ENCODE assay signal across 17 mouse cellular contexts in the genomic region with DNA sequence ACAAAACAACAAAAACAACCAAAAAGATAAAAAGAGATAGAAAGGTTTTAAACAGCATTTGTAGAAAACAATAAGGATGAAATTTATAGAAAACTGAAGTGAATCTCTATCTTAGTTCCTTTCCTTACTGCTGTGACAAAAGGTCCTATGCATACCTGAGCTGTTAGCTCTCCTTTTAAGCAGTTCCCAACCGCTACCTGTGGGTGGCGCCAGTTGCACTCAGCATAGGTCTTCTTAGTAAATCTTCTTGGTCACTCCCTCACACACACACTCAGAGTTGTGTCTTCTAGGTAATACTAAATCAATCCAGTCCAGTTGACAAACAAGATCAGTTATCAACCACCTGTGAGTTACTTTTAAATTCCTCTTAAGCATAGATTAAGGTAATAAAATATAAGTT.
DNase-seq lines count a peak whose midpoint lies in the region; ATAC-seq and TF ChIP-seq lines count a peak whose summit lies in the region.
"Had no signal": no experiment of that assay in that cellular context is flagged by ENCODE, and none has a peak within 500 bp of the region (broad histone marks: within the 10 kb centered on the region; RNA-seq: fewer than 3 reads in every experiment).

No protein-coding gene starts in this region.

- no peaks in the 10 kb centered on the region for H3K4me1 ChIP-seq in liver, adult 2 months (ENCODE audit: control insufficient read depth, insufficient read depth, low read length)
- no peaks in the 10 kb centered on the region for H3K4me1 ChIP-seq in liver, embryonic 11.5 days (replicated peaks; ENCODE audit: control insufficient read depth, insufficient read depth, low read length)
- H3K4me1 ChIP-seq in ES-Bruce4 (ENCODE audit: control insufficient read depth, insufficient read depth, low read length): no peaks in the 10 kb centered on the region
- no peaks in the 10 kb centered on the region for H3K4me1 ChIP-seq in cortical plate, adult 2 months (ENCODE audit: control insufficient read depth, insufficient read depth, low read length)
- H3K4me1 ChIP-seq: embryonic facial prominence, embryonic 13.5 days; forebrain, embryonic 10.5 days; heart, embryonic 15.5 days; megakaryocyte, embryonic 14.5 days had no signal

- H3K79me2 ChIP-seq in liver, adult 2 months (ENCODE audit: control insufficient read depth, insufficient read depth, low read length): no peaks in the 10 kb centered on the region

- no peak overlapping the region for H3K4me3 ChIP-seq in liver, adult 2 months (ENCODE audit: insufficient read depth, low read depth, low read length)
- H3K4me3 ChIP-seq in liver, embryonic 11.5 days (ENCODE audit: low read depth, low read length): no peak overlapping the region
- H3K4me3 ChIP-seq in ES-Bruce4 (ENCODE audit: low read depth, low read length): no peak overlapping the region
- H3K4me3 ChIP-seq in cortical plate, adult 2 months (ENCODE audit: insufficient read depth, low read length): no peak overlapping the region
- H3K4me3 ChIP-seq: embryonic facial prominence, embryonic 13.5 days; forebrain, embryonic 10.5 days; heart, embryonic 15.5 days; megakaryocyte, embryonic 14.5 days had no signal

- TF ChIP-seq CTCF in liver, adult 2 months (IDR thresholded peaks at IDR 0.05; ENCODE audit: low read depth, low read length): peak; percentile 55; the same call in 1 of the 2 replicates
- TF ChIP-seq CTCF in ES-Bruce4 (IDR thresholded peaks at IDR 0.05; ENCODE audit: low read depth, low read length): peak; percentile 44
- 0 out of 2 replicates have a peak, but pooled peaks have one; percentile 20 for TF ChIP-seq CTCF in cortical plate, adult 2 months (IDR thresholded peaks at IDR 0.05; ENCODE audit: extremely low read depth, insufficient read depth, low read length)

- no peak overlapping the region for H3K9ac ChIP-seq in liver, adult 2 months (ENCODE audit: low read depth, low read length)
- no peak overlapping the region for H3K9ac ChIP-seq in liver, embryonic 11.5 days (ENCODE audit: low read depth, low read length)
- no peak overlapping the region for H3K9ac ChIP-seq in ES-Bruce4 (ENCODE audit: low read depth, poor library complexity, severe bottlenecking)
- H3K9ac ChIP-seq: embryonic facial prominence, embryonic 13.5 days; heart, embryonic 15.5 days; hindbrain, embryonic 14.5 days had no signal

- no peak for TF ChIP-seq POLR2A in liver, adult 2 months (IDR thresholded peaks at IDR 0.05; ENCODE audit: extremely low read depth, insufficient read depth, low read length)
- no peak for TF ChIP-seq POLR2A in ES-Bruce4 (IDR thresholded peaks at IDR 0.05; ENCODE audit: insufficient read depth, low read length)
- TF ChIP-seq POLR2A in cortical plate, adult 2 months (IDR thresholded peaks at IDR 0.05; ENCODE audit: extremely low read depth, insufficient read depth, low read length): no peak

- intact Hi-C loops in gastrocnemius, postnatal 14 days (cut with DNase I; ENCODE audit: low total_unique reads): no loop called here

- H3K36me3 ChIP-seq in liver, adult 2 months (ENCODE audit: control insufficient read depth, insufficient read depth, low read length): no peaks in the 10 kb centered on the region
- no peaks in the 10 kb centered on the region for H3K36me3 ChIP-seq in liver, embryonic 11.5 days (ENCODE audit: control insufficient read depth, insufficient read depth, low read length)
- no peaks in the 10 kb centered on the region for H3K36me3 ChIP-seq in ES-Bruce4 (ENCODE audit: control insufficient read depth, insufficient read depth, low read length, poor library complexity, severe bottlenecking)
- H3K36me3 ChIP-seq: embryonic facial prominence, embryonic 13.5 days; forebrain, embryonic 10.5 days; heart, embryonic 15.5 days had no signal

- H3K27me3 ChIP-seq in liver, adult 2 months (ENCODE audit: control insufficient read depth, insufficient read depth, low read length): no peaks in the 10 kb centered on the region
- no peaks in the 10 kb centered on the region for H3K27me3 ChIP-seq in liver, embryonic 11.5 days (replicated peaks; ENCODE audit: control insufficient read depth, insufficient read depth, low read length)
- no peaks in the 10 kb centered on the region for H3K27me3 ChIP-seq in ES-Bruce4 (ENCODE audit: control insufficient read depth, insufficient read depth, low read length, poor library complexity, severe bottlenecking)
- H3K27me3 ChIP-seq: embryonic facial prominence, embryonic 13.5 days; heart, embryonic 15.5 days; megakaryocyte, embryonic 14.5 days had no signal

- H3K9me3 ChIP-seq in liver, embryonic 11.5 days (ENCODE audit: control insufficient read depth, low read length): no peaks in the 10 kb centered on the region
- no peaks in the 10 kb centered on the region for H3K9me3 ChIP-seq in ES-Bruce4 (replicated peaks; ENCODE audit: control insufficient read depth, insufficient read depth, low read length, poor library complexity, severe bottlenecking)
- H3K9me3 ChIP-seq: embryonic facial prominence, embryonic 13.5 days; forebrain, embryonic 10.5 days; heart, embryonic 15.5 days; megakaryocyte, embryonic 14.5 days had no signal

- no peak overlapping the region for H3K4me2 ChIP-seq in liver, embryonic 11.5 days
- H3K4me2 ChIP-seq: embryonic facial prominence, embryonic 13.5 days; heart, embryonic 15.5 days; hindbrain, embryonic 14.5 days had no signal

- H3K27ac ChIP-seq in liver, adult 2 months (replicated peaks; ENCODE audit: insufficient read depth, low read depth, low read length): no peak overlapping the region
- no peak overlapping the region for H3K27ac ChIP-seq in liver, embryonic 11.5 days (ENCODE audit: low read depth, low read length)
- H3K27ac ChIP-seq in ES-Bruce4 (ENCODE audit: insufficient read depth, low read length): no peak overlapping the region
- H3K27ac ChIP-seq in cortical plate, adult 2 months (ENCODE audit: insufficient read depth, low read length): no peak overlapping the region
- H3K27ac ChIP-seq: embryonic facial prominence, embryonic 13.5 days; forebrain, embryonic 10.5 days; heart, embryonic 15.5 days; hindbrain, embryonic 14.5 days had no signal

- 23% methylated on average over 2 of the region's 2 CpGs for WGBS in liver, adult 2 months
- WGBS in liver, embryonic 11.5 days: 24% methylated on average over 2 of the region's 2 CpGs

- no peak for TF ChIP-seq EP300 in ES-Bruce4 (IDR thresholded peaks at IDR 0.05; ENCODE audit: insufficient read depth, low read depth, low read length)

- no peak for ATAC-seq in liver, embryonic 11.5 days (replicated peaks; ENCODE audit: low FRiP score)

- peak; percentile 15 to 16 for DNase-seq in cerebellum, postnatal 10 days
- DNase-seq in cerebellum, adult 9-10 months: no peak
- DNase-seq in liver, adult 2 months (ENCODE audit: extremely low read depth, low read depth, low spot score): peak; percentile 28
- no peak for DNase-seq in liver, embryonic 11.5 days (ENCODE audit: low spot score)
- DNase-seq in Muller cell, postnatal 12 days (ENCODE audit: inconsistent ontology term): no peak
- no peak for DNase-seq in gastrocnemius, postnatal 14 days
- DNase-seq: adrenal gland, adult 8-10 months; layer of hippocampus, postnatal 36 days; lung, adult 2 months; right cerebral cortex, adult 18-20 months had no signal

Comparison
In these comparisons a context has a peak if more than half of its experiments do, and no peak if none do; other contexts are left out.
1. DNase-seq: peak in cerebellum, postnatal 10 days (2 of 2) and liver, adult 2 months (single experiment); none in cerebellum, adult 9-10 months (single experiment), liver, embryonic 11.5 days (single experiment), Muller cell, postnatal 12 days (single experiment) and gastrocnemius, postnatal 14 days (single experiment).
2. Peak in every context shown above with its lines, with median percentiles within 50 percentile points of each other: CTCF ChIP-seq.